Mouse (Mus musculus): ENCODE data around the gene Scnn1a. TPM values are rescaled to one million over a fixed set of nuclear protein-coding genes. Genes with fewer than 3 reads are reported as not detected.

Gene Scnn1a
- polyA plus RNA-seq, 1 experiment, result 0.16 TPM

GRCm38 (mm10) chr6:125323547-125323946 lies 3.1 kb downstream of the Scnn1a start:
- Histone ChIP-seq H3K36me3 (ENCODE audit: control insufficient read depth, insufficient read depth) (no peaks in the 10 kb centered on the region), H3ac (ENCODE audit: control insufficient read depth, insufficient read length, low read depth) (no peak overlapping the region), H3K27me3 (ENCODE audit: control insufficient read depth, insufficient read depth, insufficient read length) (no peaks in the 10 kb centered on the region), H3K4me3 (ENCODE audit: insufficient read depth, poor library complexity, severe bottlenecking) (no peak overlapping the region), H3K79me2 (ENCODE audit: control insufficient read depth, insufficient read depth) (no peaks in the 10 kb centered on the region), H3K79me3 (ENCODE audit: low read depth) (no peaks in the 10 kb centered on the region)
- no peak for TF ChIP-seq MYOD1 (IDR thresholded peaks at IDR 0.05; ENCODE audit: control insufficient read depth, insufficient read length, low read depth)
- TF ChIP-seq CTCF (IDR thresholded peaks at IDR 0.05; ENCODE audit: control insufficient read depth, insufficient read depth, insufficient read length), result no peak
- no peak for TF ChIP-seq FOSL1 (IDR thresholded peaks at IDR 0.05; ENCODE audit: insufficient read depth, low read length, poor library complexity, severe bottlenecking)
- no peak for TF ChIP-seq USF1 (IDR thresholded peaks at IDR 0.05; ENCODE audit: low read depth)
- no peak for TF ChIP-seq CEBPB (IDR thresholded peaks at IDR 0.05; ENCODE audit: low read depth)
- no peak for TF ChIP-seq MYOG (IDR thresholded peaks at IDR 0.05; ENCODE audit: control insufficient read depth, extremely low read depth, insufficient read length)
- no peak for TF ChIP-seq MAX (IDR thresholded peaks at IDR 0.05)

- H3K79me2 ChIP-seq (ENCODE audit: control insufficient read depth, insufficient read depth), result no peaks in the 10 kb centered on the region
- H3K27me3 ChIP-seq (ENCODE audit: control insufficient read depth, insufficient read depth, insufficient read length), result no peaks in the 10 kb centered on the region
- H3ac ChIP-seq (ENCODE audit: control insufficient read depth, insufficient read length, low read depth), result no peak overlapping the region
- no peaks in the 10 kb centered on the region for H3K36me3 ChIP-seq (ENCODE audit: control insufficient read depth, insufficient read depth)
- TF ChIP-seq MAX (IDR thresholded peaks at IDR 0.05), result no peak
- TF ChIP-seq MYOD1 (IDR thresholded peaks at IDR 0.05; ENCODE audit: control insufficient read depth, insufficient read length, low read depth), result no peak
- no peak for TF ChIP-seq MYOG (IDR thresholded peaks at IDR 0.05; ENCODE audit: control insufficient read depth, extremely low read depth, insufficient read length)
- no peak for TF ChIP-seq FOSL1 (IDR thresholded peaks at IDR 0.05; ENCODE audit: insufficient read depth, low read length, poor library complexity, severe bottlenecking)
- no peak for TF ChIP-seq CEBPB (IDR thresholded peaks at IDR 0.05; ENCODE audit: low read depth)
- no peak for TF ChIP-seq CTCF (IDR thresholded peaks at IDR 0.05; ENCODE audit: control insufficient read depth, insufficient read depth, insufficient read length)
- TF ChIP-seq USF1 (IDR thresholded peaks at IDR 0.05; ENCODE audit: low read depth), result no peak
- H3K4me3 ChIP-seq (ENCODE audit: insufficient read depth, poor library complexity, severe bottlenecking), result no peak overlapping the region
- no peaks in the 10 kb centered on the region for H3K79me3 ChIP-seq (ENCODE audit: low read depth)
These were observed 4.9 kb downstream of the Scnn1a start for GRCm38 (mm10) chr6:125325337-125325736.

- no peaks in the 10 kb centered on the region for H3K79me2 ChIP-seq (ENCODE audit: control insufficient read depth, insufficient read depth)
- H3ac ChIP-seq (ENCODE audit: control insufficient read depth, insufficient read length, low read depth), result no peak overlapping the region
- H3K36me3 ChIP-seq (ENCODE audit: control insufficient read depth, insufficient read depth), result no peaks in the 10 kb centered on the region
- H3K79me3 ChIP-seq (ENCODE audit: low read depth), result no peaks in the 10 kb centered on the region
- H3K4me3 ChIP-seq (ENCODE audit: insufficient read depth, poor library complexity, severe bottlenecking), result no peak overlapping the region
- H3K27me3 ChIP-seq (ENCODE audit: control insufficient read depth, insufficient read depth, insufficient read length), result no peaks in the 10 kb centered on the region
- TF ChIP-seq USF1 (IDR thresholded peaks at IDR 0.05; ENCODE audit: low read depth), result no peak
- TF ChIP-seq MYOG (IDR thresholded peaks at IDR 0.05; ENCODE audit: control insufficient read depth, extremely low read depth, insufficient read length), result no peak
- TF ChIP-seq MAX (IDR thresholded peaks at IDR 0.05), result no peak
- TF ChIP-seq CEBPB (IDR thresholded peaks at IDR 0.05; ENCODE audit: low read depth), result no peak
- no peak for TF ChIP-seq FOSL1 (IDR thresholded peaks at IDR 0.05; ENCODE audit: insufficient read depth, low read length, poor library complexity, severe bottlenecking)
- TF ChIP-seq MYOD1 (IDR thresholded peaks at IDR 0.05; ENCODE audit: control insufficient read depth, insufficient read length, low read depth), result no peak
- no peak for TF ChIP-seq CTCF (IDR thresholded peaks at IDR 0.05; ENCODE audit: control insufficient read depth, insufficient read depth, insufficient read length)
These were observed 7.8 kb downstream of the Scnn1a start for GRCm38 (mm10) chr6:125328243-125328642.

- H3K79me3 ChIP-seq (ENCODE audit: low read depth), result no peaks in the 10 kb centered on the region
- no peaks in the 10 kb centered on the region for H3K79me2 ChIP-seq (ENCODE audit: control insufficient read depth, insufficient read depth)
- H3K4me3 ChIP-seq (ENCODE audit: insufficient read depth, poor library complexity, severe bottlenecking), result no peak overlapping the region
- no peaks in the 10 kb centered on the region for H3K27me3 ChIP-seq (ENCODE audit: control insufficient read depth, insufficient read depth, insufficient read length)
- no peaks in the 10 kb centered on the region for H3K36me3 ChIP-seq (ENCODE audit: control insufficient read depth, insufficient read depth)
- H3ac ChIP-seq (ENCODE audit: control insufficient read depth, insufficient read length, low read depth), result peak overlapping the region; percentile 65
- no peak for TF ChIP-seq MYOD1 (IDR thresholded peaks at IDR 0.05; ENCODE audit: control insufficient read depth, insufficient read length, low read depth)
- TF ChIP-seq MAX (IDR thresholded peaks at IDR 0.05), result no peak
- TF ChIP-seq FOSL1 (IDR thresholded peaks at IDR 0.05; ENCODE audit: insufficient read depth, low read length, poor library complexity, severe bottlenecking), result no peak
- no peak for TF ChIP-seq MYOG (IDR thresholded peaks at IDR 0.05; ENCODE audit: control insufficient read depth, extremely low read depth, insufficient read length)
- TF ChIP-seq CTCF (IDR thresholded peaks at IDR 0.05; ENCODE audit: control insufficient read depth, insufficient read depth, insufficient read length), result no peak
- no peak for TF ChIP-seq USF1 (IDR thresholded peaks at IDR 0.05; ENCODE audit: low read depth)
- TF ChIP-seq CEBPB (IDR thresholded peaks at IDR 0.05; ENCODE audit: low read depth), result no peak
These were observed 10.3 kb downstream of the Scnn1a start for GRCm38 (mm10) chr6:125330626-125331326.

- Histone ChIP-seq H3K36me3 (ENCODE audit: control insufficient read depth, insufficient read depth) (no peaks in the 10 kb centered on the region), H3K79me3 (ENCODE audit: low read depth) (no peaks in the 10 kb centered on the region), H3ac (ENCODE audit: control insufficient read depth, insufficient read length, low read depth) (no peak overlapping the region), H3K27me3 (ENCODE audit: control insufficient read depth, insufficient read depth, insufficient read length) (peaks cover 4% of the 10 kb centered on the region), H3K79me2 (ENCODE audit: control insufficient read depth, insufficient read depth) (no peaks in the 10 kb centered on the region), H3K4me3 (ENCODE audit: insufficient read depth, poor library complexity, severe bottlenecking) (no peak overlapping the region)
- TF ChIP-seq MYOG (IDR thresholded peaks at IDR 0.05; ENCODE audit: control insufficient read depth, extremely low read depth, insufficient read length), result no peak
- no peak for TF ChIP-seq USF1 (IDR thresholded peaks at IDR 0.05; ENCODE audit: low read depth)
- TF ChIP-seq MAX (IDR thresholded peaks at IDR 0.05), result no peak
- TF ChIP-seq FOSL1 (IDR thresholded peaks at IDR 0.05; ENCODE audit: insufficient read depth, low read length, poor library complexity, severe bottlenecking), result no peak
- no peak for TF ChIP-seq MYOD1 (IDR thresholded peaks at IDR 0.05; ENCODE audit: control insufficient read depth, insufficient read length, low read depth)
These were observed 12.8 kb downstream of the Scnn1a start for GRCm38 (mm10) chr6:125333112-125333899.

Measured in C2C12 (cell line).